Mouse (Mus musculus) yolk sac, embryonic 10.5 days (tissue): Measurements from ENCODE around the gene Hnrnph3.
A peak's percentile ranks its signal among the peaks of the same experiment; 100 is the strongest.

Experiments used
- DNase-seq: peaks from one replicate; pipeline ENCODE4 v3.0.0-alpha.2; 2017; ENCODE audit warnings: low spot score

The Hnrnph3 gene

GRCm38 (mm10) chr10:62984072-62984471 lies 39.9 kb downstream of the Hnrnph3 start:
- no peak for DNase-seq

GRCm38 (mm10) chr10:62980039-62980954 lies 43.7 kb downstream of the Hnrnph3 start, which contains the start of gene Rufy2:
Gene Rufy2 (plus strand): TSS chr10:62980223.
- peak; percentile 81 for DNase-seq

GRCm38 (mm10) chr10:62979667-62980038 lies 44.4 kb downstream of the Hnrnph3 start:
- no peak for DNase-seq

GRCm38 (mm10) chr10:62971821-62972220 lies 52.2 kb downstream of the Hnrnph3 start:
- DNase-seq = peak; percentile 79

GRCm38 (mm10) chr10:62966291-62966690 lies 57.7 kb downstream of the Hnrnph3 start:
- no peak for DNase-seq

- no peak for DNase-seq
These were observed 58.2 kb downstream of the Hnrnph3 start for GRCm38 (mm10) chr10:62965796-62966195.
